Mouse (Mus musculus): Measurements from ENCODE around the gene Fkbp6. TPM values are rescaled to one million over a fixed set of nuclear protein-coding genes. Genes with fewer than 3 reads are reported as not detected.

Fkbp6 gene
- under 1 TPM in 1 of 2 experiments, not detected in 1; 0.44 TPM for total RNA-seq (2023)

GRCm38 (mm10) chr5:135349862-135350261, at the start of gene Fkbp6:
Gene Fkbp6, minus strand, starts transcription at chr5:135350044.

DNA sequence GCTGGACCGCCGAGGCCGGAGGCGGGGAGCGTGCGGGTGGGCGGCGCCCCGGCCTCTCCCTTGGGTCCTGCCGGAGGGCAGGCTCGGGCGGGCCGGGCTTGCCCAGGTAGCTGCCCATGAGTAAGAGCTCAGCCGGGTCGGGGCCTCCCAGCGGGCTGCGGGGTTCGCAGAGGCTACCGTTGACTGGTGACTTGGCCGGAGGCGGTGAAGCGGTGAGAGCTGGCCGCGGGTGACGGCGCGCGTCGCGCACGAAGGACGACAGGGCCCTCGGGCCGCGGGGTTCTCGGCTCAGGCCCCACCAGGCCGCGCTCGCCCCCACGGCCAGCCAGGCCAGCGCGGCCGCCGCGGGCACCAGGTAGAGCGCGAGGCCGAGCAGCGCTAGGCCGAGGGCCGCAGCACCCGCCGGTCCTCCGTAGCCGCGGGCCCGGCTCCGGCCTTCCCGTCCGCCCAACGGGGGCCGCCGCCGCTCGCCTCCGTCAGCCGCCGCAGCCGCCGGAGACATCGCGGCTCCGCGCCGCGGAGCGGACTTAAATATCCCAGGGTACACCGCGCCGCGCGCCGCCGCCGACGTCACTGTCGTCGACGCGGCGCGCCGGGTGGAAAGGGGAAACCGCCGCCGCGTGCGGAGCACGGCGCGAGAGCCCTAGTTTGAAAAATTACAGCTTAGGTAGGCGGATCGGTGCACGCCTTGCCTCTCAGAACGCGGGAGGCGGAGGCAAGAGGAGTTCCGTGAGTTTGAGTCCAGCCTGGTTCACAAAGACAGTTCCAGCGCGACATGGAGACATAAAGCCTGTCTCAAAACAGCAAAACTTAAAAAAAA, 44.4 kb upstream of the Fkbp6 start, which contains the start of gene Pom121:
Pom121 (minus strand) TSS at position 543 of the 820 bp plus-strand sequence.

DNA sequence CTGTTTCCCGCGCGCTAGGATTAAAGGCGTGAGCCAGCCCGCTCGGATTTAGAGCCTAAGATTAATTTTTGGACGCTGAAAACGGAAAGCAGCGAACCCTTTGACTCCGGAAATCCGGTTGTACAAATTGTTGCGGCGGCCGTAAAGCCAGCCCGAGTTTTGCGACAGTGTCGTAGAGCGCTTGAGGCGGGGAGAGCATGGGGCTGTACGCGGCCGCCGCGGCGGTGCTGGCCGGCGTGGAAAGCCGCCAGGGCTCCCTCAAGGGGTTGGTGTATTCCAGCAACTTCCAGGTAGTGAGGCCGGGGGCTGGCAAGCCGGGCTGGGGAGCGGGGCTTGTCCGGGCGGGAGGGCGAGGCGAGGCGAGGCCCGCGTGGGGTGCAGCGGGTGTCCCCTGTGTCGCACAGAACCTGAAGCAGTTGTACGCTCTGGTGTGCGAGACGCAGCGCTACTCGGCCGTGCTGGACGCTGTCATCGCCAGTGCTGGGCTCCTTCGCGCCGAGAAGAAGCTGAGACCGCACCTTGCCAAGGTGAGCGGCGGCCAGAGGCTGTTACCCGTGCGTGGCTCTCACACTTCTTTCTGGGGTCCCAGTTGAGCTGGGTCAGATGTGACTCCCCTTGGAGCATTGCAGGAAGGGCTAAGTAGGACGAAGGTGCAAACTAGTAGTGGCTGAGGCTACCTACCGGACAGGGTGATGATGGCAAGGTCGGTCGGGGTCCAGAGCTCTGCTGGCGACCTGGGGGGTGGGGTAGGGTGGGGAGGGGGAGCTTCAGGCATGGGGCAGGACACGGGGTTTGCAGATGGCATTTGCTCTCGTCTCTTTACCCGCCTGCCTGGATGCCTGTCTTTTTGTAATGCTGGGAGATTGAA, 20.2 kb upstream of the Fkbp6 start, which contains the start of gene Nsun5:
Nsun5 (plus strand) TSS at position 167 of the 868 bp plus-strand sequence.

GRCm38 (mm10) chr5:135352995-135353394, 3.2 kb upstream of the Fkbp6 start, which contains the start of gene Trim50:
Gene Trim50, plus strand, starts transcription at chr5:135353295.

GRCm38 (mm10) chr5:135251079-135251454, 98.8 kb downstream of the Fkbp6 start, which contains the start of gene Fzd9:
Gene Fzd9, minus strand, starts transcription at chr5:135251230.

Other genes with a start within 250 kb of the Fkbp6 start
- 10 to 100 TPM; 14.6 to 21.7 TPM for gene Tbl2, start 200.4 kb downstream of the Fkbp6 start, total RNA-seq (2023)
- 10 to 100 TPM; 65.6 to 69.8 TPM for gene Bcl7b, start 181.8 kb downstream of the Fkbp6 start, total RNA-seq (2023)
- gene Baz1b, start 162.8 kb downstream of the Fkbp6 start, total RNA-seq (2023): 100 to 1,000 TPM; 120 TPM
- gene Fzd9, start 98.8 kb downstream of the Fkbp6 start, total RNA-seq (2023): under 1 TPM in 1 of 2 experiments, not detected in 1; 0.46 TPM
- not detected for gene Trim50, start 3.3 kb upstream of the Fkbp6 start, total RNA-seq (2023)
- gene Nsun5, start 19.9 kb upstream of the Fkbp6 start, total RNA-seq (2023): 10 to 100 TPM; 40.3 to 51.3 TPM
- gene Pom121, start 44.5 kb upstream of the Fkbp6 start, total RNA-seq (2023): 10 to 100 TPM; 60.5 to 62.3 TPM
- 10 to 100 TPM; 54.1 to 54.8 TPM for gene Hip1, start 195.1 kb upstream of the Fkbp6 start, total RNA-seq (2023)
- not detected for gene Ccl26, start 213.5 kb upstream of the Fkbp6 start, total RNA-seq (2023)
- gene Ccl24, start 223.0 kb upstream of the Fkbp6 start, total RNA-seq (2023): 1 to 10 TPM in 1 of 2 experiments, not detected in 1; 1.1 TPM

All from B cell, adult 67 days (primary cell).